ENCODE assay signal across 10 mouse cellular contexts in the genomic region with DNA sequence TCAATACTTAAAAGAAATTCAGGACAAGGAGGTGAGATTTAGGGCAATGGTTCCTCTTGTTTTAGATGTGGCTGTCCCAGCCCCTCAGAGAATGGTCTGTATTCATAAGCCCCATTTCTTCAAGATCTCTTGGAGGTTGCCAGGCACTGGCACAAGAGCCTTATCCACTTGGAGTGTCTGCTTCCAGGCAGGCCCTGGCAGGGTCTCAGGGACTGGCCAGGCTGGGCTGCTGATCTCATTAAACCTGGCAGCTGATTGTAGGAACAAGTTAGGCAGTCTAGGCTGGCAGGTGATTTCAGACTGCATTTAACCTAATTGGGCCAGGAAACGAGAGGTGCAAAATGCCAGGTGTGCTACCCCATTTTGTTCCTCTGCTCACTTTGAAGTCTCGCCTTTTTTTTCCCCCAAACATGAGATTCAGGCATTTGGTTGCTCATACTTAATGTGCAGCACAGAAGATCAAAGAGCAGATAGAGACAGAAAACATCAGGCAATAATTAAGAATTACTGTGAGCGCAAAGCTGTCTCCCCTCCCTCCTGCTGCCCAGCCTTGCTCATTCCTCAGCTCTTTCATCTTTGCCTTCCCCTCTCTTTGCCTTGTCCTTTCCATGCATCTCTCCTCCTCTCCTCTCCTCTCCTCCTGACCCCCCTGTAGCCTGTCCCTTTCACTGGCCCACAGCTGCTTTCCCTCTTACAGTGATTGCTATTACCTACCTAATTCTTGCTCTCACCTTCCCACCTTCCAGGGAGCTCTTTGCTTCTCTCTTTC.
DNase-seq lines count a peak whose midpoint lies in the region; ATAC-seq and TF ChIP-seq lines count a peak whose summit lies in the region.
"Had no signal": no experiment of that assay in that cellular context is flagged by ENCODE, and none has a peak within 500 bp of the region (broad histone marks: within the 10 kb centered on the region; RNA-seq: fewer than 3 reads in every experiment).

No protein-coding gene starts in this region.

- H3K4me3 ChIP-seq in kidney, postnatal 0 days (replicated peaks; ENCODE audit: low read depth, low read length), result no peak overlapping the region
- H3K4me3 ChIP-seq in forebrain, embryonic 13.5 days, result no peak overlapping the region
- H3K4me3 ChIP-seq in neural tube, embryonic 15.5 days (replicated peaks), result no peak overlapping the region
- no peak overlapping the region for H3K4me3 ChIP-seq in heart, embryonic 12.5 days
- H3K4me3 ChIP-seq: embryonic facial prominence, embryonic 12.5 days had no signal

- no peak for TF ChIP-seq CTCF in kidney, postnatal 0 days (IDR thresholded peaks at IDR 0.05; ENCODE audit: low read depth)

- H3K27me3 ChIP-seq in kidney, postnatal 0 days (ENCODE audit: insufficient read depth, low read length), result no peaks in the 10 kb centered on the region
- H3K27me3 ChIP-seq in forebrain, embryonic 13.5 days, result no peaks in the 10 kb centered on the region
- H3K27me3 ChIP-seq in neural tube, embryonic 15.5 days (replicated peaks), result no peaks in the 10 kb centered on the region
- no peaks in the 10 kb centered on the region for H3K27me3 ChIP-seq in heart, embryonic 12.5 days (replicated peaks)
- H3K27me3 ChIP-seq: embryonic facial prominence, embryonic 12.5 days had no signal

- no peak for ATAC-seq in kidney, postnatal 0 days (replicated peaks; ENCODE audit: low FRiP score, low read depth)
- ATAC-seq in forebrain, embryonic 13.5 days, result peak; percentile 78
- ATAC-seq in neural tube, embryonic 15.5 days (ENCODE audit: low FRiP score), result peak; percentile 89
- no peak for ATAC-seq in heart, embryonic 12.5 days (ENCODE audit: insufficient number of reproducible peaks, low FRiP score)

- H3K36me3 ChIP-seq in kidney, postnatal 0 days (ENCODE audit: insufficient read depth, low read length), result no peaks in the 10 kb centered on the region
- H3K36me3 ChIP-seq in forebrain, embryonic 13.5 days (ENCODE audit: poor library complexity, severe bottlenecking), result no peaks in the 10 kb centered on the region
- no peaks in the 10 kb centered on the region for H3K36me3 ChIP-seq in neural tube, embryonic 15.5 days
- no peaks in the 10 kb centered on the region for H3K36me3 ChIP-seq in heart, embryonic 12.5 days
- H3K36me3 ChIP-seq: embryonic facial prominence, embryonic 12.5 days had no signal

- peak; percentile 36 for DNase-seq in kidney, postnatal 0 days (ENCODE audit: low spot score)
- DNase-seq in kidney, adult 18-20 months, result no peak
- DNase-seq in layer of hippocampus, postnatal 14 days (ENCODE audit: low spot score in 2 of 2), result peak; percentile 23 to 65
- DNase-seq in spleen, postnatal 10 days (ENCODE audit: low spot score in 2 of 2), result no peak
- no peak for DNase-seq in lung, postnatal 14 days
- DNase-seq: lung, embryonic 14.5 days had no signal

- H3K4me1 ChIP-seq in kidney, postnatal 0 days (replicated peaks; ENCODE audit: insufficient read depth, low read length), result no peaks in the 10 kb centered on the region
- peaks cover 14% of the 10 kb centered on the region for H3K4me1 ChIP-seq in forebrain, embryonic 13.5 days
- H3K4me1 ChIP-seq in neural tube, embryonic 15.5 days, result peaks cover 13% of the 10 kb centered on the region
- H3K4me1 ChIP-seq in heart, embryonic 12.5 days (replicated peaks), result 0 out of 2 replicates have a peak, but pooled peaks cover 3% of the 10 kb centered on the region

- no peak overlapping the region for H3K9ac ChIP-seq in kidney, postnatal 0 days (ENCODE audit: low read depth, low read length)
- H3K9ac ChIP-seq in forebrain, embryonic 13.5 days, result no peak overlapping the region
- no peak overlapping the region for H3K9ac ChIP-seq in neural tube, embryonic 15.5 days (replicated peaks)
- no peak overlapping the region for H3K9ac ChIP-seq in heart, embryonic 12.5 days
- H3K9ac ChIP-seq: embryonic facial prominence, embryonic 12.5 days; lung, embryonic 14.5 days had no signal

- 23% methylated on average over 3 of the region's 3 CpGs for WGBS in kidney, postnatal 0 days
- 30% methylated on average over 3 of the region's 3 CpGs for WGBS in forebrain, embryonic 13.5 days
- WGBS in neural tube, embryonic 15.5 days, result 48% methylated on average over 3 of the region's 3 CpGs
- WGBS in heart, embryonic 12.5 days, result 64% methylated on average over 3 of the region's 3 CpGs

- no peak overlapping the region for H3K27ac ChIP-seq in kidney, postnatal 0 days
- peak overlapping the region; percentile 63; the same call in 1 of the 2 replicates for H3K27ac ChIP-seq in forebrain, embryonic 13.5 days
- peak overlapping the region; percentile 64 for H3K27ac ChIP-seq in neural tube, embryonic 15.5 days (replicated peaks)
- H3K27ac ChIP-seq in heart, embryonic 12.5 days (ENCODE audit: poor library complexity, severe bottlenecking), result no peak overlapping the region
- H3K27ac ChIP-seq: embryonic facial prominence, embryonic 12.5 days had no signal

- no peaks in the 10 kb centered on the region for H3K9me3 ChIP-seq in kidney, postnatal 0 days (replicated peaks; ENCODE audit: low read length)
- H3K9me3 ChIP-seq in forebrain, embryonic 13.5 days (replicated peaks), result no peaks in the 10 kb centered on the region
- no peaks in the 10 kb centered on the region for H3K9me3 ChIP-seq in neural tube, embryonic 15.5 days (replicated peaks)
- no peaks in the 10 kb centered on the region for H3K9me3 ChIP-seq in heart, embryonic 12.5 days (replicated peaks)
- H3K9me3 ChIP-seq: embryonic facial prominence, embryonic 12.5 days had no signal

- no peak overlapping the region for H3K4me2 ChIP-seq in kidney, postnatal 0 days (ENCODE audit: low read length)
- H3K4me2 ChIP-seq in forebrain, embryonic 13.5 days, result no peak overlapping the region
- H3K4me2 ChIP-seq in neural tube, embryonic 15.5 days, result peak overlapping the region; percentile 17
- no peak overlapping the region for H3K4me2 ChIP-seq in heart, embryonic 12.5 days
- H3K4me2 ChIP-seq: embryonic facial prominence, embryonic 12.5 days; lung, embryonic 14.5 days had no signal

Comparison
In these comparisons a context has a peak if more than half of its experiments do, and no peak if none do; other contexts are left out.
1. DNase-seq: peak in kidney, postnatal 0 days (single experiment) and layer of hippocampus, postnatal 14 days (2 of 2); none in kidney, adult 18-20 months (single experiment), spleen, postnatal 10 days (0 of 2) and lung, postnatal 14 days (single experiment).
2. ATAC-seq: peak in forebrain, embryonic 13.5 days (single experiment) and neural tube, embryonic 15.5 days (single experiment); none in kidney, postnatal 0 days (single experiment) and heart, embryonic 12.5 days (single experiment).
3. H3K27ac ChIP-seq: peak in forebrain, embryonic 13.5 days (single experiment) and neural tube, embryonic 15.5 days (single experiment); none in kidney, postnatal 0 days (single experiment) and heart, embryonic 12.5 days (single experiment).